Mouse (Mus musculus): ENCODE data around the gene Ap1b1.

Gene Ap1b1

DNA sequence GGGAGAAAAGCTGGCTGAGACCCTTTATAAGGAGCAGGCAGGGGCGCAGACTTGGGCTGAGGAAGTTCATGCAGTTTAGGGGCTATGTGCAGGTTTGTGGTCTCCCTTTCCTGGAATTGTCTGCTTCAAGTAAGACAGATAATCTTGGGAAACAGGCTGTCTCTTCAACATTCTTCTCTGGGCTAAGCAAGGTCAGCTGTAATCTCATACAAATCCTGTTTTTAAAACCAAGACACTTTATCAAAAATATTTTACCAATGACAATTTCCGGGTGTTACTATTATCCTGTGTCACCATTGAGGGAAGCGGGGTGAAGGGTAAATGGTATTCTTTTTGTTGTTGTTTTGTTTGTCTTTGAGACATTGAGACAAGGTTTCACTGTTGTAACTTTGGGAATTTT is 1.8 kb upstream of the Ap1b1 start:
- no peak for DNase-seq (ENCODE audit: low read depth, low spot score)

DNA sequence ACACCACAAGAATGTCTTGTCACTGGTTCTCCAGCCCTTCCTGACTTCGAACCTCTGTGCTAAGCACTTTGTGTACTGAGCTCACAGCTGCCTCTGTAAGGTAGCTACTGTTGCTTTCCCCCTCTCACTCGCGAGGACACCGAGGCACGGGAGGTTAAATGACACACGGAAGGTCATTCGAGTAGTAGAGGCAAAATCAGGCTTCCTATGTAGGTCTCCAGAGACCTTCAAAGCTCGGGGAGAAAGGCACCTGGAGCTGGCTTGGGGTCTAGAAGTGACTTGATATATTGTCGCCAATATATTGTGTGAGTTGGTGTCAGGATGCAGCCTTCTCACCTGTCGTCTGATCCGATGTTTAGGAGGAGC is 846 bp downstream of the Ap1b1 start:
- no peak for DNase-seq (ENCODE audit: low read depth, low spot score)

GRCm38 (mm10) chr11:4989187-4989586 is 2.6 kb downstream of the Ap1b1 start:
- DNase-seq (ENCODE audit: low read depth, low spot score), result no peak

DNA sequence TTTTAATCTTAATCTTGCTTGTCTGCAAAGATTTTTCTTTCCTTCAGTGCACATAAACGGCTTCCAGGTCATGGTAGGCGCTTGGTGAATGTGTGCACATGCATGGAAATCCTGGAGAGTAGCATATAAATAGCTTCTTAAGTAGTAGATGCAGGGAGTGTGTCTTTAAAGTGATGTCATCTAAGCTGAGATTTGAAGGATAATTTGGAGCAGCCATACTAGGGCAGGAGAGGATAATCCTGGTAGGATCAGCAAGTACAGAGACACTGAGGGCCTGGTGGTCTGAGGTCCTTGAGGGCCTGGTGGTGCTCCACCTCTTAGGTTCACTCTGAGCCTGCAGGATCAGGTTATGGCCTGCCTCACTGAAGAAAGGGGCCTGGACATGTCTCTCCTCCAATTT is 5.8 kb downstream of the Ap1b1 start:
- DNase-seq (ENCODE audit: low read depth, low spot score), result no peak

GRCm38 (mm10) chr11:4995676-4996075 is 9.1 kb downstream of the Ap1b1 start:
- DNase-seq (ENCODE audit: low read depth, low spot score), result no peak

DNA sequence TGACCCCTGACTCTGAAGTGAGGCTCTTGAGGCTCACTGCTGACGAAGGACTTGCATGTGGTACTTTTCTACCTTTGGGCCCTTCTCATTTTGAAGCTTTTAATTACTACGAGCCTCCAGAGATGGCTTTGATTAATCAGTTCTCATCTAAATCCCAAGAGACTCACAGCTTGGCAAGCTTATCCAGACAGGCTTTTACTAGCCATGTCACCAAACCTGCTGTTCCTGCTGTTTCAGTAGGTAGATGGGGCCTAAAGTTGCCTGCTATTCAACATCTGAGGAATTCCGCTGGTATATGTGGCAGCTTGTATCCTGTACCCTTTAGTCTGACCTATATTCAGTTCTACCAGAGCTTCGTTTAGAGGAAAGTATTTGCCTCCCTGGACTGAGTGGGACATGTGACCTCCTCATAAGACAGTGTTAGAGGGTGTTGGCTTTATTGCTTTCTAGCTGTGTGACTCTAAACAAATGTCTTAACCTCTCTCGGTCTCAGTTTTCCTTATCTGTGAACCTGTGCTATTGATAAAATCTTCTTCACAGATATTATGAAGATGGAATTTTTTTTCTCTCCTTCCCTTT is 10.1 kb downstream of the Ap1b1 start:
- DNase-seq (ENCODE audit: low read depth, low spot score), result no peak

GRCm38 (mm10) chr11:4998352-4998751 is 11.7 kb downstream of the Ap1b1 start:
- no peak for DNase-seq (ENCODE audit: low read depth, low spot score)

GRCm38 (mm10) chr11:4998762-4999161 is 12.1 kb downstream of the Ap1b1 start:
- no peak for DNase-seq (ENCODE audit: low read depth, low spot score)

- DNase-seq (ENCODE audit: low read depth, low spot score), result no peak
Observed at GRCm38 (mm10) chr11:5000241-5000640, 13.6 kb downstream of the Ap1b1 start.

GRCm38 (mm10) chr11:5002826-5003225 is 16.2 kb downstream of the Ap1b1 start:
- no peak for DNase-seq (ENCODE audit: low read depth, low spot score)

DNA sequence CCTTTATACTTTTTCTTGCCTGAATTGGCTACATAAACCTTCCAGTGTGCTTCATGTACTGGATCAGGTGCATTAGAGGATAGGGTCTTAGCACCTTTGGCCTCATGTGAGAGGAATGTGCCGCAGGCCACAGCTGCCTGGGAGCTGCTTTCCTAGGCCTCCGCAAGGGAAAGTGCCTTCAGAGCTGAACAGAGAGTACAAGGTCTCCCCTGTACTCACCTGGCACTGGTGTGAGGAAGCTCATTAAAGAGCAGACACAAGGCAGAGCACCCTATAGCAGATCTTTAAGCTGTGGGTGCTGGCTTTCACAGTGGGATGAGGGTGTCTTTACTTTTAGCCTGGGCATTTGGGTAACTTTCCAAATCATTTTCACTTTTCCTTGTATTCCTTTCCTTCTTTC is 18.9 kb downstream of the Ap1b1 start:
- no peak for DNase-seq (ENCODE audit: low read depth, low spot score)

GRCm38 (mm10) chr11:5007186-5007585 is 20.6 kb downstream of the Ap1b1 start:
- no peak for DNase-seq (ENCODE audit: low read depth, low spot score)

- DNase-seq (ENCODE audit: low read depth, low spot score), result no peak
Observed at GRCm38 (mm10) chr11:5008867-5009266, 22.2 kb downstream of the Ap1b1 start.

GRCm38 (mm10) chr11:5009354-5010074 is 22.9 kb downstream of the Ap1b1 start:
- DNase-seq (ENCODE audit: low read depth, low spot score), result no peak

- DNase-seq (ENCODE audit: low read depth, low spot score), result no peak
Observed at GRCm38 (mm10) chr11:5010205-5010604, 23.6 kb downstream of the Ap1b1 start.

GRCm38 (mm10) chr11:5011480-5011879 is 24.9 kb downstream of the Ap1b1 start:
- DNase-seq (ENCODE audit: low read depth, low spot score), result no peak

GRCm38 (mm10) chr11:5012213-5012715 is 25.6 kb downstream of the Ap1b1 start:
- DNase-seq (ENCODE audit: low read depth, low spot score), result no peak

DNA sequence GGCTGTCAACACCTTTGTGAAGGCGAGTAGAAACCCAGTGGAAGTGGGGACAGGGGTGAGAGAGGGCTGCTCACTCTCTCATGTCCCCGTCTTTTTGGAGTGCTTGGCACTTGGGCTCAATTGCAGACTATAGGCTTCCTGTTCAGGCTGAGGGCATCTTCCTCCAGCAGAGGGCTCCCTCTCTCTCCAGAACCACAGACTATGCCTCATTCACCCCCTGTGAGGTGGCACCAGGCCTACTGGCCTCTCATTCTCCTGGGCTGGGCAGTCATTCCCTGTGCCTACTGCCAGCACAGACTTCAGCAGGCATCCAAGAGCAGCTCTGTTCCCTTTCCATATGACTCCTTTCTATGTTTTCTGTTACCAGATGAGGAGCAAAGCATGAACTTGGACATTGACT is 29.1 kb downstream of the Ap1b1 start:
- DNase-seq (ENCODE audit: low read depth, low spot score), result no peak

DNA sequence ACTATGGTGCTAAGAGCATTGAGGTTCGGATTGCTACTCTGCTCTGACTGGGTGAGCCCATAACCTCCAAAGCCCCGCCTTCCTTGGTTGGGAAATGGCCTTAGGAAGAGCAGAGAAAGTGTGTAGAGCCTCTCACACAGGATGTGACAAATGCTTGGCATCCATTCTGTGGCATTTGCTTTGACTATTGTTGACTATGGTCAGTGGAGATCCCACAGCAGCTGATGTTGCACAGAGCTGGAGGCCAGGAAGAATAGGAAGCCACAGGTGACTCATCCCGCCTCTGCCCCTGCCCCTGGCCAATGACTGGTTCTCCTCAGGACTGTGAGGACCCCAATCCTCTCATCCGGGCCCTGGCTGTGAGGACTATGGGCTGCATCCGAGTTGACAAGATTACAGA is 29.7 kb downstream of the Ap1b1 start:
- no peak for DNase-seq (ENCODE audit: low read depth, low spot score)

- no peak for DNase-seq (ENCODE audit: low read depth, low spot score)
Observed at GRCm38 (mm10) chr11:5017506-5017905, 30.9 kb downstream of the Ap1b1 start.

GRCm38 (mm10) chr11:5025108-5025507 is 38.5 kb downstream of the Ap1b1 start:
- DNase-seq (ENCODE audit: low read depth, low spot score), result no peak

GRCm38 (mm10) chr11:5028228-5028627 is 41.6 kb downstream of the Ap1b1 start:
- no peak for DNase-seq (ENCODE audit: low read depth, low spot score)

- no peak for DNase-seq (ENCODE audit: low read depth, low spot score)
Observed at GRCm38 (mm10) chr11:5032706-5033105, 46.1 kb downstream of the Ap1b1 start.

DNA sequence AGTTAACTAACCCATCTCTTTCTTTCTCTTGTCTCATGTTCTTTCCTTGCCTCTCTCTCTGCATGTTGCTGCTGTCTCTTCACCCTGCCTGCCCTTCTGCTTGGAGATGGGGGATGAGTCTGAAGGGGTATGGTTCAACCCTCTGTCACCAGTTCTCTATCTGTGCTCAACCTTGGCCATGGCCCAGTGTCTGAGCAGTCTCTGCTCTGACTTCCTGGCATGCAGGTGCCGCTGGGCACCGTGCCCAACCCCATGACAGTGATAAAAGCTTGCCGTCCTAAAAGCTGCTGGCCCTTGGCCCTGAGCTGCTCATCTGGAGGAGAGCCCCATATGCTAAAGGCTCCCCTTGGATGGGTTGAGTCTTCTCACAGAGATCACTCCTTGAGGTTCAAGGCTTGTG is 46.5 kb downstream of the Ap1b1 start:
- DNase-seq (ENCODE audit: low read depth, low spot score), result no peak

All from c-Kit-negative CD71-positive TER-119-positive erythroid progenitor cells, embryonic 14.5 days (primary cell).